Mouse (Mus musculus): ENCODE measurements around the gene Tex38. TPM values are rescaled to one million over a fixed set of nuclear protein-coding genes. Genes with fewer than 3 reads are reported as not detected.

Tex38 gene
- total and polyA plus RNA-seq, 2 experiments from 2014 or later: 0.30 TPM; not detected in 1

GRCm38 (mm10) chr4:115820199-115820598 is 39.4 kb upstream of the Tex38 start:
- H3K27ac ChIP-seq (ENCODE audit: low read depth): no peak overlapping the region
- WGBS: 62% methylated on average over 3 of the region's 3 CpGs
- no peak for DNase-seq (ENCODE audit: low spot score)

DNA sequence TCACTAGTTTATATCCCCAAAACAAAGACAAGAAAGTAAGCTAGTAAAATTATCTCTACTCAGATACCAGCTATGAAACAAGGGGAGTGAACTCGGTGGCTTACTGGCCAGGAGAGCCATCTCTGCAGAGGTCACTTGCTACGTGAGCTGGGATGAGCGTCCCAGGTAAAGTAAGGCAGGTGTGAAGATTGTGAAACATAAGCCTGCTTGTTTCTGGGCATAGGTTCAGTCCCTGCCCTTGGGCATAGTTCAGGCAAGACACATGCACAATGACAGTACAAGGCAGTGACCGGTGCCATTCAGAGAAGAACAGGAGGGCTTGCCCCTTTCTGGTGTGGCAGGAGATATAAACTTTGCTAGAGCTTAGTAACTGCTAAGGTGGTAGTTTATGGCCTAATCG is 34.8 kb upstream of the Tex38 start:
- ATAC-seq (ENCODE audit: insufficient read depth, low read depth) (no peak), DNase-seq (ENCODE audit: low spot score) (no peak)
- 92% methylated on average over 5 of the region's 5 CpGs for WGBS
- no peaks in the 10 kb centered on the region for H3K4me1 ChIP-seq (ENCODE audit: control insufficient read depth, insufficient read depth)
- TF ChIP-seq EP300 (IDR thresholded peaks at IDR 0.05; ENCODE audit: low read depth): no peak
- no peak for TF ChIP-seq CTCF (IDR thresholded peaks at IDR 0.05; ENCODE audit: low read depth)
- H3K4me3 ChIP-seq (ENCODE audit: low read depth, low read length): no peak overlapping the region
- H3K27ac ChIP-seq (ENCODE audit: low read depth): no peak overlapping the region
- H3K27me3 ChIP-seq (ENCODE audit: control insufficient read depth, insufficient read depth, low read length): no peaks in the 10 kb centered on the region
- no peak overlapping the region for H3K4me2 ChIP-seq (ENCODE audit: low read depth, low read length)
- peaks cover 65% of the 10 kb centered on the region for H3K36me3 ChIP-seq (replicated peaks; ENCODE audit: control insufficient read depth, insufficient read depth, low read length)
- no peak overlapping the region for H3K9ac ChIP-seq (replicated peaks; ENCODE audit: low read depth, low read length)
- no peaks in the 10 kb centered on the region for H3K9me3 ChIP-seq (replicated peaks; ENCODE audit: control insufficient read depth, low read length)

More at GRCm38 (mm10) chr4:115820199-115820598, 39.4 kb upstream of the Tex38 start:
- Histone ChIP-seq H3K9me3 (replicated peaks; ENCODE audit: control insufficient read depth, low read length) (no peaks in the 10 kb centered on the region), H3K9ac (replicated peaks; ENCODE audit: low read depth, low read length) (no peak overlapping the region), H3K27me3 (ENCODE audit: control insufficient read depth, insufficient read depth, low read length) (no peaks in the 10 kb centered on the region), H3K36me3 (replicated peaks; ENCODE audit: control insufficient read depth, insufficient read depth, low read length) (peaks cover 33% of the 10 kb centered on the region), H3K4me1 (ENCODE audit: control insufficient read depth, insufficient read depth) (peaks cover 33% of the 10 kb centered on the region), H3K4me2 (ENCODE audit: low read depth, low read length) (no peak overlapping the region), H3K4me3 (ENCODE audit: low read depth, low read length) (no peak overlapping the region)
- no peak for ATAC-seq (ENCODE audit: insufficient read depth, low read depth)
- TF ChIP-seq EP300 (IDR thresholded peaks at IDR 0.05; ENCODE audit: low read depth) (no peak), CTCF (IDR thresholded peaks at IDR 0.05; ENCODE audit: low read depth) (no peak)

- Histone ChIP-seq H3K4me2 (ENCODE audit: low read depth, low read length) (no peak overlapping the region), H3K4me1 (ENCODE audit: control insufficient read depth, insufficient read depth) (no peaks in the 10 kb centered on the region), H3K36me3 (replicated peaks; ENCODE audit: control insufficient read depth, insufficient read depth, low read length) (peaks cover 53% of the 10 kb centered on the region), H3K27ac (ENCODE audit: low read depth) (no peak overlapping the region), H3K9ac (replicated peaks; ENCODE audit: low read depth, low read length) (no peak overlapping the region), H3K9me3 (replicated peaks; ENCODE audit: control insufficient read depth, low read length) (no peaks in the 10 kb centered on the region), H3K27me3 (ENCODE audit: control insufficient read depth, insufficient read depth, low read length) (no peaks in the 10 kb centered on the region), H3K4me3 (ENCODE audit: low read depth, low read length) (no peak overlapping the region)
- DNase-seq (ENCODE audit: low spot score) (no peak), ATAC-seq (ENCODE audit: insufficient read depth, low read depth) (no peak)
- no peak for TF ChIP-seq CTCF (IDR thresholded peaks at IDR 0.05; ENCODE audit: low read depth)
- TF ChIP-seq EP300 (IDR thresholded peaks at IDR 0.05; ENCODE audit: low read depth): no peak
- whole genome bisulfite sequencing: 88% methylated on average over 4 of the region's 4 CpGs
Observed at GRCm38 (mm10) chr4:115812326-115812725, 31.5 kb upstream of the Tex38 start.

DNA sequence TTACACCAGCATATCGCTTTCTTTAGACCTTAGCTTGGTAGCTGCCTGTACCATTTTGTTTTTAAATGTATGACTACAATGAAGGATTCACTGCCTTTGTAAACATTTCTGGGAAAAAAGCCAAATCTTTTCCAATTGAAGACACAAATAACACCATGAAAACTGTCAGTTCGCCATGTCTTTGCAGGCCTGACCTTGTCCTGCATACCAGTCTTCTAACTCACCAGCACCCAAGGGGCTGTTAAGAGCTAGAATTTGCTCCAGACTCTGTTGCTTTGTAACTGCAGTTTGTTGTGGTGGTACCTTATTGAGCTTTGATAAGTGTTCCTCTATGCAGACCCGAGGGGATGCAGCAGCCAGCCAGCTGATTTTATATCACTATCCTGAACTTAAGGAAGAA is 19.2 kb upstream of the Tex38 start:
- no peaks in the 10 kb centered on the region for H3K9me3 ChIP-seq (replicated peaks; ENCODE audit: control insufficient read depth, low read length)
- H3K27ac ChIP-seq (ENCODE audit: low read depth): no peak overlapping the region
- H3K4me1 ChIP-seq (ENCODE audit: control insufficient read depth, insufficient read depth): no peaks in the 10 kb centered on the region
- TF ChIP-seq CTCF (IDR thresholded peaks at IDR 0.05; ENCODE audit: low read depth): no peak
- TF ChIP-seq EP300 (IDR thresholded peaks at IDR 0.05; ENCODE audit: low read depth): no peak
- no peaks in the 10 kb centered on the region for H3K27me3 ChIP-seq (ENCODE audit: control insufficient read depth, insufficient read depth, low read length)
- no peak overlapping the region for H3K9ac ChIP-seq (replicated peaks; ENCODE audit: low read depth, low read length)
- no peak overlapping the region for H3K4me2 ChIP-seq (ENCODE audit: low read depth, low read length)
- DNase-seq (ENCODE audit: low spot score) (no peak), ATAC-seq (ENCODE audit: insufficient read depth, low read depth) (no peak)
- WGBS: 75% methylated on average over 3 of the region's 3 CpGs
- H3K4me3 ChIP-seq (ENCODE audit: low read depth, low read length): no peak overlapping the region
- H3K36me3 ChIP-seq (replicated peaks; ENCODE audit: control insufficient read depth, insufficient read depth, low read length): peaks cover 71% of the 10 kb centered on the region

DNA sequence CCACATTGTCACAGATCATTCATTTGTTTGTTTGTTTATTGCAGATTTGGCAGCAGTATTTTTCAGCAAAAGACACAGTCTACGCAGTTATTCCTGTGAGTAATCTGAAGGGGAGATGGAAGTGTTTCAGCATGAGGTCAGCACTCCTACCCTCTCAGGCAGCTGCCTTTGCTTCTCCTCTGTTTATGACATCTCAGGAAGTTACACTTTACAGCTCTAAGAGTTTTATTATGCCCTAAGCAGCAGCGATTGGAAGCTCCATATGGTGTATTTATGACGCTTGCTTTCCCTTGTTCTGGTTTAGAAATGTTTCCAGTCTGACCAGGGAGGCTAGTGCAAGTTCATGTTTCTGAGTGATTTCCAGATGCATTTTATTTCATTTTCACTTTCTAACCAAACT is 14.5 kb upstream of the Tex38 start:
- H3K9me3 ChIP-seq (replicated peaks; ENCODE audit: control insufficient read depth, low read length): no peaks in the 10 kb centered on the region
- no peaks in the 10 kb centered on the region for H3K27me3 ChIP-seq (ENCODE audit: control insufficient read depth, insufficient read depth, low read length)
- TF ChIP-seq CTCF (IDR thresholded peaks at IDR 0.05; ENCODE audit: low read depth) (no peak), EP300 (IDR thresholded peaks at IDR 0.05; ENCODE audit: low read depth) (no peak)
- H3K27ac ChIP-seq (ENCODE audit: low read depth): no peak overlapping the region
- H3K4me1 ChIP-seq (ENCODE audit: control insufficient read depth, insufficient read depth): no peaks in the 10 kb centered on the region
- DNase-seq (ENCODE audit: low spot score) (no peak), ATAC-seq (ENCODE audit: insufficient read depth, low read depth) (no peak)
- WGBS: 89% methylated on average over 3 of the region's 3 CpGs
- H3K9ac ChIP-seq (replicated peaks; ENCODE audit: low read depth, low read length): no peak overlapping the region
- no peak overlapping the region for H3K4me3 ChIP-seq (ENCODE audit: low read depth, low read length)
- no peak overlapping the region for H3K4me2 ChIP-seq (ENCODE audit: low read depth, low read length)
- peaks cover 87% of the 10 kb centered on the region for H3K36me3 ChIP-seq (replicated peaks; ENCODE audit: control insufficient read depth, insufficient read depth, low read length)

DNA sequence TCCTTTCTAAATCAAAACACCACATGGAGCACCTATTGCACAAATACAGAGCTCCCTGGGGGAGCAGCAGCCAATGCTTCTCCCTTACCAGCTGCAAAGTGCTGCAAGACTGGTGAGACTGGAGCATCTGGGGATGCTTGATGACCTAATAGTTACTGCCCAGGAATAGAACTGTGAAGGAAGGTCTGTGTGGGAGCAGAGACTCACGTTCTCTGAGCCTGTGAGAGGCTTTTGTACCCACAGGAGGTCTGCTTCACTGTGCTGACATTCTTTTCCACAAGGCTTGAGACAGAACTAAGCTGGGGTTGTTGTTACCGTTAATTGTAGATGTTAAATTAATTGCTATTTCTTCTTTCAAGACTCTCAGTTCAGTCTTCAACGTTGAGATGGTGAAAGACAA is 10.0 kb upstream of the Tex38 start:
- H3K4me2 ChIP-seq (ENCODE audit: low read depth, low read length): no peak overlapping the region
- H3K9ac ChIP-seq (replicated peaks; ENCODE audit: low read depth, low read length): no peak overlapping the region
- TF ChIP-seq CTCF (IDR thresholded peaks at IDR 0.05; ENCODE audit: low read depth) (no peak), EP300 (IDR thresholded peaks at IDR 0.05; ENCODE audit: low read depth) (no peak)
- H3K9me3 ChIP-seq (replicated peaks; ENCODE audit: control insufficient read depth, low read length): no peaks in the 10 kb centered on the region
- H3K4me3 ChIP-seq (ENCODE audit: low read depth, low read length): no peak overlapping the region
- H3K36me3 ChIP-seq (replicated peaks; ENCODE audit: control insufficient read depth, insufficient read depth, low read length): peaks cover 79% of the 10 kb centered on the region
- WGBS: 67% methylated on average over 3 of the region's 3 CpGs
- H3K4me1 ChIP-seq (ENCODE audit: control insufficient read depth, insufficient read depth): no peaks in the 10 kb centered on the region
- no peaks in the 10 kb centered on the region for H3K27me3 ChIP-seq (ENCODE audit: control insufficient read depth, insufficient read depth, low read length)
- DNase-seq (ENCODE audit: low spot score): no peak
- no peak overlapping the region for H3K27ac ChIP-seq (ENCODE audit: low read depth)
- no peak for ATAC-seq (ENCODE audit: insufficient read depth, low read depth)

Data from heart, postnatal 0 days (tissue).